Mouse (Mus musculus) cerebellum, postnatal 14 days (tissue): ENCODE measurements at regions not wholly inside any gene's neighbourhood (a gene's known extent, or its start where the extent isn't known, plus 50 kb on each side); places are given as distances from the start of the nearest gene placed in this dataset.

Experiments used
- DNase-seq, 2 experiments: peaks; one replicate each; pipeline ENCODE4 v3.0.0; 2021; ENCODE audit warnings: mixed read lengths in 2 of 2

- no peak for DNase-seq
Measured at GRCm38 (mm10) chr1:30540088-30540698, 333.5 kb downstream of the Phf3 start.

- no peak for DNase-seq
Measured at GRCm38 (mm10) chr1:30536989-30537975, 336.4 kb downstream of the Phf3 start.

- DNase-seq: no peak
Measured at GRCm38 (mm10) chr1:30517348-30517747, 356.4 kb downstream of the Phf3 start.

GRCm38 (mm10) chr1:30515846-30516245 lies 357.9 kb downstream of the Phf3 start:
- no peak for DNase-seq

- peak; percentile 53 for DNase-seq
Measured at GRCm38 (mm10) chr1:30503224-30503623, 370.5 kb downstream of the Phf3 start.

GRCm38 (mm10) chr1:30460295-30460958 lies 413.3 kb downstream of the Phf3 start:
- no peak for DNase-seq

GRCm38 (mm10) chr1:30437964-30438363 lies 435.8 kb downstream of the Phf3 start:
- no peak for DNase-seq

- no peak for DNase-seq
Measured at GRCm38 (mm10) chr1:30416582-30416981, 457.1 kb downstream of the Phf3 start.

GRCm38 (mm10) chr1:30414881-30415439 lies 458.8 kb downstream of the Phf3 start:
- DNase-seq: no peak
